Mouse (Mus musculus): ENCODE measurements at regions not wholly inside any gene's neighbourhood (a gene's known extent, or its start where the extent isn't known, plus 50 kb on each side); places are given as distances from the start of the nearest gene placed in this dataset.
A peak's percentile ranks its signal among the peaks of the same experiment; 100 is the strongest.
"Not testable (repeated sequence)": the region's sequence is repeated elsewhere in the genome, so short reads cannot be mapped to it uniquely, and the experiment has no call there.

DNA sequence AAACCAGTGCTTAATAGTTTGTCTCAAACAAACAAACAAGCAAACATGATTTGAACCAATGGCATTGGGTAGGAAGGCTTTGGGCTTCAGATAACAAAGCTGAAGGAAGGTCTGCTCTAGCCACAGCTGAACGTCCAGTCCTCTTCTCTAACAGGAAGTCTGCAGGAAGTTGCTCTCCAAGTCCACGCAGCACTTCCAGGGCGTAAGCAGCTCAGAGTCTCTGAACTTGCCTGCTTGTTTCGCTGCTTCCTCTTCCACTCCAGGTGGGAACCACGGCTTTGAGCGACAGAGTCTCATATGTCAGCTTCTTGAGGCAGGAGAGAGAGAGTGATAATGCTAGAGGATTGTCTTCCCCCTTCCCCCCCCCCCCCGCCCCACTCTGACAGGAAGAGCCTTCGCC, 123.6 kb downstream of the Tnfrsf21 start:
- intact Hi-C loops (cut with DNase I): no loop called here
- no peak for DNase-seq

DNA sequence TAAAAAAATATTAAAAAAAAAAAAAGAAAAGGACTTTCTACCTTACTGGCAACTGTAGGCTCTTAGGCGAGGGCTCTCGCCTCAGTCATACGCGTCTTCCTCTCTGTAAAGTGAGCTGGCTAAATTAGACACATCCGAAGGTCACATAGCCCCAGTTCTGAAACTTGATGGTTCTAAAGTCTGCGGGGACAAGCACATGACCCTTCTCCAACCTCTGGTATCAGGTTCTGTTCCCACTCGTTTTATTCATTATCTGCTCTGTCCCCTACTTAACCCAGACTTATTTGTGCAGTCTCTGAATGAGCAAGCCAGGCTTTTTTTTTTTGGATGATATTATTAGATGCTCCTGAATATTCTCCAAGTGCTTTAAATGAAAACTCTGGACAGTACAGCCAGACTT, 125.4 kb downstream of the Tnfrsf21 start:
- no peak for DNase-seq
- intact Hi-C loops (cut with DNase I): no loop called here

DNA sequence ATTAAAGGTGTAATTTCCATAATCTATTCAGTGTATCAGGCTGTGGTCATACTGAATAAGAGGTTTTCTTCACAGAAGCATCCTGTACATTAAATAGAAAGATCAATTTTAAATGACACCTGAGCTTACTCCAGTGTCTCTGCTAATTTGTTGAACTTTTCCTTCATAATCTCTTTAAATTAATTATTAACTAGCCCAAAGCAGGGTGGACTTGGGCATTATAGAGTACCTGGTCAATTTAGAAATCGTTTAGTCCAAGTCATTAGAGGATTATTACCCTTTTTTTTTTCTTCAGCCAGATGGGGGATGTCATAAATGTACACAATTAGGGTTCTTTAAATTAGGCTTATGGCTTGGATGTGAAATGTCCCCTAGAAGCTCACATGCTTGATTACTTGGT, 124.4 kb upstream of the Adgrf1 start:
- intact Hi-C loops (cut with DNase I): no loop called here
- DNase-seq: no peak

GRCm38 (mm10) chr17:43147935-43148334, 122.2 kb upstream of the Adgrf1 start:
- DNase-seq: peak in 1 of 2 experiments; percentile 14
- intact Hi-C loops (cut with DNase I): no loop called here

DNA sequence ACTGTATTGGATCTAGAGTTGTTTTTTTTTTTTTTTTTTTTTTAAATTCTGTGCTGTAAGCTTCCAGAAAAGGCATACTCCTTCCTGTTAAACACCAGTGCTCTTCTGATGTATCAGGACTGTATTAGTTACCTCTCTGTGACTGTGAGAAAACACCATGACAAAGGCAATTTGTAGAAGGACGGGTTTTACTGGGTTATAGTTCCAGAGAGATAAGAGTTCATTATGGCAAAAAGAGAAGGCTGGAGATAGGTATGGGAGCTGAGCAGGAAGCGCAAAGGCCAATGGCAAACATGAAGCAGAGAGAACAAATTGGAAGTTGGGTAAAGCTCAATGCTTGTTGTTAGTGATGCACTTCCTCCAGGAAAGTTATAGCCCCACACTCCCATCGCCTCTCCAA, 117.5 kb upstream of the Adgrf1 start:
- intact Hi-C loops (cut with DNase I): no loop called here
- no peak for DNase-seq

DNA sequence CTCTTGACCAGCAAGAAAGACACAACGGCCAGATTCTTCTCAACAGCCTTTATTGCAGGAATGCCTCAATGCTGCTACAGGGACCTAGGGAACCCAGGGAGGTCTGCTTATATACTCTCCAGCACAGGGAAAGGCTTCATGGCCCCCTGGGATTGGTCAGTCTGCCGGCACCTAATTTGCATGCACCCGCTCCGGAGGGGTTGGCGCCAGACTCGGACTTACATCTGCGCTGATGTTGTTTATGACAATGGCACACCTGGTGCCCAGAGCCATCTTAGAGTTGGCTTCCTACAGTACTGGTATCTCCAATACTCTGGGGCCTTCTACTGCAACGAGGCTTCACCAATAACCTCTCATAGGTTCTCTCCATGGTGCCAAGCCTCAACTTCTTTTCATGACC, 114.9 kb upstream of the Adgrf1 start:
- intact Hi-C loops (cut with DNase I): not testable (repeated sequence)

GRCm38 (mm10) chr17:43156116-43156515, 114.0 kb upstream of the Adgrf1 start:
- DNase-seq: no peak
- intact Hi-C loops (cut with DNase I): no loop called here

More for the DNA sequence above, 114.9 kb upstream of the Adgrf1 start:
- not testable (repeated sequence) for DNase-seq

GRCm38 (mm10) chr17:43157781-43158501, 112.2 kb upstream of the Adgrf1 start:
- DNase-seq: peak in 1 of 2 experiments; percentile 11
- intact Hi-C loops (cut with DNase I): no loop called here

GRCm38 (mm10) chr17:43158741-43159140, 111.4 kb upstream of the Adgrf1 start:
- no peak for DNase-seq
- intact Hi-C loops (cut with DNase I): no loop called here

DNA sequence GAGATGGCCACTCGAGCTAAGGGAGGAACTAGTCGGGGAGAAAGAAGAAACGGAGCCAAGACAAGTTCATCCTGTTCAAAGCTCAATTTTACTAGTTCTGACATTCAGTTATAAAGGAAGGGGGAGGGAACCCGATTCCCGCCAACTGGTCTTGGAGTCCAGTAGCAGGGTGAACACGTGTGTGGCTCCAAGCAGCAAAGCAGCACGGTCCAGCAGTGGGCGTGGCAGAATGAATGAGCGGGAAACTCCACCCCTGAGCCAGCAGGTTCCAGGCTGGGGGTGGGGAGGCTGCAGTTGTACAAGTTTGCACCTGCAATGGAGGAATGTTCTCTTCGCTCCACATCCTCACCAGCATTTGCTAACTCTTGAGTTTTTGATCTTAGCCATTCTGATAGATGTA, 108.8 kb upstream of the Adgrf1 start:
- DNase-seq; intact Hi-C loops (cut with DNase I): not testable (repeated sequence)

GRCm38 (mm10) chr17:43163126-43163525, 107.0 kb upstream of the Adgrf1 start:
- intact Hi-C loops (cut with DNase I): no loop called here

DNA sequence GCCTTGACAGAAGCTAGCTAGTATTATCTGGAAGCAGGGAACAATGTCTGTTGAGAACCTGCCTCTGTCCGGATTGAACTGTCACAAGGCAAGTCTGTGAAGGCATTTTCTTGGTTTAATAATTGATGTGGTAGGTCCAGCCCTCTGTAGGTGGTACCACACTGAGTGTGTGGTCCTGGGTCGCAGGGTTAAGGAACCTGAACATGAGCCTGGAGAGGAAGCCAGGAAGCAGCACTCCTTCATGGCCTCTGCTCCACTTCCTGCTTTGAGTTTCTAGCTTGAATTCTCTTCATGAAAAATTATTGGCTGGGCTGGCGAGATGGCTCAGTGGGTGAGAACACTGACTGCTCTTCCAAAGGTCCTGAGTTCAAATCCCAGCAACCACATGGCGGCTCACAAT, 104.0 kb upstream of the Adgrf1 start:
- intact Hi-C loops (cut with DNase I): no loop called here
- no peak for DNase-seq

More at GRCm38 (mm10) chr17:43163126-43163525, 107.0 kb upstream of the Adgrf1 start:
- DNase-seq: no peak

- no peak for DNase-seq
These were observed 100.7 kb upstream of the Adgrf1 start for GRCm38 (mm10) chr17:43169435-43169834.

DNA sequence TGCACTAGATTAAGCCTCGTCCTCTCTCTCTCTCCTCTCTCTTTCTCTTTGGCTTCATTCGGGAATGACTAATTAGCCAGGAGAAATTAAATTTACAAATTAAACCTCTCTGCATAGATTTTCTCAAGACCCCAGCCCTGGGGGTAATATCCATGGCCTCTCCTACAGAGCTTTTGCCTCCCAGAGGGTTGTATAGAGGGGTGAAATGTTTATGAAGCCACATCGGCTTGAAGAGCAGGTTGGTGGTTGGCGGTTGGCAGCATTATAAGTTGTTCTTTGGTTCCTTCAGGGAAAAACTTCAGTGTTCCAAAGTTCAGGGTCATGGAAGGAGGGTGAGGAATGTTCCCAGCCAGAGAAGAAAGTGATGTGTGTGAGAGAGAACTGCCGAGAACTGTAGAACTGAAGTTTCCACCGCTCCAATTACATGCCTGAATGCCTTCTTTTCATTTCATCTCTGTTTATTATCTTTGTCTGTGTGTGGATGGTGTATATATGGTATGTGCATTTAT, 97.4 kb upstream of the Adgrf1 start:
- intact Hi-C loops (cut with DNase I): no loop called here
- no peak for DNase-seq

More at GRCm38 (mm10) chr17:43169435-43169834, 100.7 kb upstream of the Adgrf1 start:
- intact Hi-C loops (cut with DNase I): no loop called here

GRCm38 (mm10) chr17:43174860-43175259, 95.3 kb upstream of the Adgrf1 start:
- no peak for DNase-seq
- intact Hi-C loops (cut with DNase I): no loop called here

- DNase-seq: no peak
- intact Hi-C loops (cut with DNase I): no loop called here
These were observed 92.9 kb upstream of the Adgrf1 start for GRCm38 (mm10) chr17:43177244-43177643.

- no peak for DNase-seq
- intact Hi-C loops (cut with DNase I): no loop called here
These were observed 80.1 kb upstream of the Adgrf1 start for GRCm38 (mm10) chr17:43190016-43190415.

- DNase-seq: no peak
- intact Hi-C loops (cut with DNase I): no loop called here
These were observed 79.2 kb upstream of the Adgrf1 start for GRCm38 (mm10) chr17:43190853-43191485.

- DNase-seq: no peak
- intact Hi-C loops (cut with DNase I): no loop called here
These were observed 72.9 kb upstream of the Adgrf1 start for GRCm38 (mm10) chr17:43197232-43197631.

- DNase-seq: no peak
- intact Hi-C loops (cut with DNase I): no loop called here
These were observed 69.3 kb upstream of the Adgrf1 start for GRCm38 (mm10) chr17:43200832-43201231.

DNA sequence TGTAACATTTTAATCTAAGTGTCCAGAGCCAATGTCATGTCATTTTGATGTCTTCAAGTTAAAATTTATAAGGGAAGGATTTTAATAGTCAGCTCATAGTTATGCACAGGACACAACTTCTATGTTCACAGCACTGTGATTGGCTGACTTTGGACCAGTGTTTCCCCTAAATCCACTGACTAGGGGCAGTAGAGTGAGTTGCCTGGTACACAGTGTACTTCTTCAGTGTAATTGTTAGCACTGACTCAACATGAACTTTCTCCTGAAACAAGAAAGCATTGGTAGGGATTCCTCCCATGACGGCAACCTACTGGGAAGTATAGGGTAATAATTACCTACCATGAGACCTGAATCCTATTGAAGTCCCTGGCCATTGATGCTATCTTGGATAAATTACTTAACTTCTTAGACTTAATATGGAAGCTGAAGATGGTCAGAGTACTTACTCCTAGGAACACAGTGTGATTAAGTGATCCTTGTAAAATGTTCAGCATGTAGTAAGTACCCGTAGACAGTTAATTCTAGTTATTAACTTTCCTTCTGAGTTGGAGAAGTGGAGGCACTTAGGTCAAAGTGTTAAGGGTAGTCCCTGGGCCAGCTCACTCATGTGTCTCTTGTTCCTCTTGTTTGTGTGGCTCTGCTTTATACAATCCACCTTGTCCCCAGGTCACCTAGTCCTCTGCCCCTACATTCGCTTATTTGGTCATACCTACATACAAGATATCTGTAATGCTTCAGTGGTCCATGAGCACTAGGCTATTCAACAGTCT, 63.2 kb upstream of the Adgrf1 start:
- DNase-seq: no peak
- intact Hi-C loops (cut with DNase I): no loop called here
